Mouse (Mus musculus): ENCODE results near the gene Gm5134.
"Not testable (repeated sequence)": the region's sequence is repeated elsewhere in the genome, so short reads cannot be mapped to it uniquely, and the experiment has no call there.

The Gm5134 gene

GRCm38 (mm10) chr10:75940520-75940919, 13.8 kb upstream of the Gm5134 start, which contains the start of gene Gm867:
Gene Gm867, minus strand, starts transcription at chr10:75940672.
- DNase-seq: no peak

- no peak for DNase-seq
These were observed 13.1 kb upstream of the Gm5134 start for GRCm38 (mm10) chr10:75941042-75941824.

GRCm38 (mm10) chr10:75942736-75943477, 11.4 kb upstream of the Gm5134 start, which contains the start of gene Vpreb3:
Gene Vpreb3, plus strand, starts transcription at chr10:75943057.
- DNase-seq: no peak

- no peak for DNase-seq
These were observed 10.1 kb upstream of the Gm5134 start for GRCm38 (mm10) chr10:75944066-75944772.

GRCm38 (mm10) chr10:75945213-75945612, 9.1 kb upstream of the Gm5134 start:
- DNase-seq: no peak

GRCm38 (mm10) chr10:75945896-75946295, 8.4 kb upstream of the Gm5134 start:
- no peak for DNase-seq

GRCm38 (mm10) chr10:75948079-75948478, 6.2 kb upstream of the Gm5134 start:
- DNase-seq: no peak

GRCm38 (mm10) chr10:75949053-75950045, 5.0 kb upstream of the Gm5134 start:
- DNase-seq: no peak

- peak; percentile 43 for DNase-seq
These were observed 3.5 kb upstream of the Gm5134 start for GRCm38 (mm10) chr10:75950791-75951210.

GRCm38 (mm10) chr10:75951424-75952050, 2.8 kb upstream of the Gm5134 start:
- DNase-seq: peak; percentile 33

- DNase-seq: no peak
These were observed 19.5 kb downstream of the Gm5134 start for GRCm38 (mm10) chr10:75973846-75974245.

- DNase-seq: peak; percentile 40
These were observed 20.9 kb downstream of the Gm5134 start for GRCm38 (mm10) chr10:75975216-75975615.

- no peak for DNase-seq
These were observed 24.0 kb downstream of the Gm5134 start for GRCm38 (mm10) chr10:75978119-75978834.

GRCm38 (mm10) chr10:75978835-75979157, 24.5 kb downstream of the Gm5134 start:
- no peak for DNase-seq

- no peak for DNase-seq
These were observed 25.1 kb downstream of the Gm5134 start for GRCm38 (mm10) chr10:75979432-75979831.

- no peak for DNase-seq
These were observed 36.2 kb downstream of the Gm5134 start for GRCm38 (mm10) chr10:75990430-75991042.

GRCm38 (mm10) chr10:75993616-75994240, 39.4 kb downstream of the Gm5134 start:
- no peak for DNase-seq

- DNase-seq: not testable (repeated sequence)
These were observed 40.4 kb downstream of the Gm5134 start for GRCm38 (mm10) chr10:75994531-75995210.

- no peak for DNase-seq
These were observed 41.1 kb downstream of the Gm5134 start for GRCm38 (mm10) chr10:75995463-75995862.

Measured in thymus, postnatal 25 days (tissue).